Mouse (Mus musculus): ENCODE data around the gene Asna1. TPM values are rescaled to one million over a fixed set of nuclear protein-coding genes. Genes with fewer than 3 reads are reported as not detected.

The Asna1 gene
- 10 to 100 TPM; 63.5 to 72.5 (median 65.4) TPM for total RNA-seq (2022)

DNA sequence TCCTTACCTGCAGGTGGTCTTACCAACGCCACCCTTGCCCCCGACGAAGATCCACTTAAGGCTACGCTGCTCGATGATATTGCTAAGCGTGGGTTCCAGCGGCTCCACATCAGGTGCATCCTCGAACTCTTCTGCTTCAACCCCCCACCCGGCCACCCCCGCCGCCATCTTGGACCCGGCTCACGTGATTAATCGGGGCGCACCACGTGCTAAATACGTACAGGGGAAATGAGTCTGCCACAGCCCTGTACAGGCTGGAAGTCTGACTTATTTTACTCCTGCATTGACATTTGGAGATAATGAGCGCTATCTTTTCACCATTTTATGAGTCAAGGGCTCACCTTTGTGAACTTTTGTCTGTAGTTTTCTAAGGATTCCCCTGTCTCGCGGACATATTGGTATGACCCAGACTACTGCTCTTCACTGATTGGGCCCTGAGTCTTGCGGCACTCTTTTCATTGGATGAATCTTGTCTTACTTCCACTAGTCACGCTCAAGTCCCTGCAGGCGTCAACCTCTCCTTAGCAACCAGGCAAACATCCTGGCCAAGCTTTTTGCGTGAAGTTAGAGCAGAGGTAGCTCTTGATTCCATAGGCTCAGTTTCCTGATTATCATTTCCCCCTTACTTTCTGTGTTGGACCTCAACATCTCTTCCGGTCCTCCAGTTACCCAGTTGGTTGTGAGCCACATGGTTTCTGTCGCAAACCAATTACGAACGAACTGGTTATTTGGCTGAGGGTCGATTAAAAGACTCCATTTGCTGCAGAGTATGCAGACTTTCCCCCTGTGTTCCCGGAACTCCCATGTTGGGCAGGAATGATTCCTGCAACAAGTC lies at the start of gene Asna1:
Gene Asna1, minus strand, starts transcription at position 184 of the 835 bp plus-strand sequence.
- DNase-seq (ENCODE audit: low spot score), result peak; percentile 91

DNA sequence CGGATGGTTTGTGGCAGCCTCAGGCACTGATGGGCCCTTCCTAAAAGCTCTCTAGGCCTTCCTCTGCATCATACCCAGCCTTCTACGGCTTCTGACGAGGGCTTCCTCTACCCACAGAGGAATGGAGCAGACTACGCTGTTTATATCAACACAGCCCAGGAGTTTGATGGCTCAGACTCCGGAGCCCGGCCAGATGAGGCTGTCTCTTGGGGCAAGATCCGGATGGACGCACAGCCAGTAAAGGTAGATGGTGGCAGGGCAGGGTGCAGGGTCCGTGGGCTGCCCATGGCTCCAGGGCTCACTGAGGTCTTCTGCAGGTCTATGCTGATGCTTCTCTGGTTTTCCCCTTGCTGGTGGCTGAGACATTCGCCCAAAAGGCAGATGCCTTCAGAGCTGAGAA lies 49.5 kb upstream of the Asna1 start:
- DNase-seq (ENCODE audit: low spot score), result no peak

DNA sequence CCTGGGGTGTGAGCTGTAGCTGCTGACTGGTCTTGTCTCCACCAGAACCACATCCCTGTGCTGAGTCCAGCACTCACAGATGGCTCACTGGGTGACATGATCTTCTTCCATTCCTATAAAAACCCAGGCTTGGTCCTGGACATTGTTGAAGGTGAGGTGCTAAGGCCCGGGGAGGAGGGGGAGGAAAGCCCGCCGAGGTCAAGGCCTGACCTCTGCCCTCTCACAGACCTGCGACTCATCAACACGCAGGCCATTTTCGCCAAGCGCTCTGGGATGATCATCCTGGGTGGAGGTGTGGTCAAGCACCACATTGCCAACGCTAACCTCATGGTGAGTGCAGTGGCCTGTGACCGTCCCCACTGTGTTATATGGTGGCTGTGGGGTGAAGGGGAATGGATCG lies 49.1 kb upstream of the Asna1 start:
- no peak for DNase-seq (ENCODE audit: low spot score)

DNA sequence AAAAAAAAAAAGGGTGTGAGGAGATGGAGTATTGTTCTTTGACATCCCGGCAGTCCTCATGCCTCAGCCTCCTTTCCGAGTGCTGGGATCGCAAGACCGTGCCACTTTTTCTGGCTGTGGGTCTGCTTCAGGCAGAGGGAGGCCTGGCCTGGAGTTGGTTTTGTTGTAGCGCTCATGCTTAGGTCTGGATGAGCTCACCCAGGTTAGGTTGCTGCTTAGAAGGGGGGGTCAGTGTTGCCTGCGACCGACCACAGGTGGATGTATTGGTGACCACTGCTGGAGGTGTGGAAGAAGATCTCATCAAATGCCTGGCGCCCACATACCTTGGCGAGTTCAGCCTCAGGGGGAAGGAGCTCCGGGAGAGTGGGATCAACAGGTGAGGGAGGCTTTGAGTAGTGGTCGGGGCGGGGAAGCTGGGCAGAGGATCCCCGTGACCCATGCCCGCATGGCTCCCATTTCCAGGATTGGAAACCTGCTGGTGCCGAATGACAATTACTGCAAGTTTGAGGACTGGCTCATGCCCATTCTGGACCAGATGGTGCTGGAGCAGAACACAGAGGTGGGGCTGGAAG lies 48.0 kb upstream of the Asna1 start:
- no peak for DNase-seq (ENCODE audit: low spot score)

DNA sequence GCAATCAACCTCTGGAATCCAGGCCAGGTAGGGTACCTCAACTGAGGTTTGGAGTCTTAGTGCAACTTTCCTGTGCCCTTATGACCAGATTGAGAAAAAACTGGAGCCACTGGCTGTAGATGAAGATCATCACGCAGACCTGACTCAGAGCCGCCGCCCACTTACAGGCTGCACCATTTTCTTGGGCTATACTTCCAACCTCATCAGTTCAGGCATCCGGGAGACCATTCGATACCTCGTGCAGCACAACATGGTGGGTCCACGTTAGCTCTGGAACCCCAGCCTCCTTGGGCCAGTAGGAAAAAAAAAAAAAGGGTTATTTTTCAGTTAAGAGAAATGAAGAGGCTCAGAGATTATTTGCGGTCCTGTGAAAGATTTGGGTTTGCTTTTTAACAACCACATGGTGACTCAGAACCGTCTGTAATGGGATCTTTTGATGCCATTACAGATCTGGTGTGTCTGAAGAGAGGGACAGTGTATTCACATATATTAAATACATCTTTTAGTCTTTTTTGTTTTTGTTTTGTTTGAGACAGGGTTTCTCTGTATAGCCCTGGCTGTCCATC lies 47.4 kb upstream of the Asna1 start:
- DNase-seq (ENCODE audit: low spot score), result no peak

DNA sequence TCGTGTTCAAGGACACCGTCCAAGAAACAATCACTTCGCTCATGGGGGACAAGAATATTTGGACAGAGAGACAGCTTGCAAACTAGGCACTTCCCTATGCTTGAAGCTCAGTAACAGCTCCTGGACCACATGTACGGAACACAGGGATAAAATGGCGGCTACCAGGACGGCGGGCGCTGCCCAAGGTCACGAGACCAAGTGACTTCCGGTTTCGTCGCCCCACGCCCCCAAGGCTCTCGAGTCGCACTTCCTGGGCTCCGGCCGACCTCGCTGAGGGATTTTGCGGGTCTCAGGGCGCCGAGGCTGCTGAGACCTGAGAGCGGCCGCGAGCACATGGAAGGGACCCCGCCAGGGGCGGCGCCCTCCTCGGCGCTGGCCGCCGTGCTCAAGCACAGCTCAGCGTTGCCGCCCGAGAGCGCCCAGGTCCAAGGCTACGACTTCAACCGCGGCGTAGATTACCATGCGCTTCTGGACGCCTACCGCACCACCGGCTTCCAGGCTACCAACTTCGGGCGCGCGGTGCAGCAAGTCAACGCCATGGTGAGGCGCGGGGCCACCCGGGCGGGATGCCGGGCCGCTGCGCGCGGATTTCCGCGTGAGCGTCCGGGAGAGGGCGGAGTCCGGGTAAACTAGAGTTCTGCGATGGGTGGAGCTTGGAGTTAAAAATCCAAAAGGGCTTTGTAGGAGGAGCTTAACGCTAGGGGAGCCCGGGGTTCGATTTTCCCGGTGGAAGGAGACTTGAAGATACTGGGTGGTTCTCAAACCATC lies 46.6 kb upstream of the Asna1 start, which contains the start of gene Dhps:
Gene Dhps, plus strand, starts transcription at position 244 of the 768 bp plus-strand sequence.
- peak; percentile 92 for DNase-seq (ENCODE audit: low spot score)

DNA sequence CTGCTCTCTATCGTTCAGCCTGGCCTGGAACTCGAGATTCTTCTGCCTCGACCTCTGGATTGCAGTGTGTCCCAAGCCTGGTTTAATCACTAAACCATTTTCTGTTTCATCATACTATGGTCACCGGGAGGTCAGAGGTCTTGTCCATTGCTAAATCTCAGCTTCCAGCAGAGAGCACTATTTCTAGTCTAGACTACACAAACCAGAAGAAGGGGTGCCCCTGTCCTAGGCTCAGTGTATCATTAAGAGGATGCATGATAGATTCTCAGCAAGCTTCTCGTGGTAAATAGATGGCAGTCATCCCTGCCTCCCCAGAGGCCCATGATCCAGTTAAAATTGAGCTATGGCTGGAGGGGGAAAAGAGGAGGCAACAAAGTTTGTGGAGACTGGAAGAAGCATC lies 46.0 kb upstream of the Asna1 start:
- DNase-seq (ENCODE audit: low spot score), result no peak

DNA sequence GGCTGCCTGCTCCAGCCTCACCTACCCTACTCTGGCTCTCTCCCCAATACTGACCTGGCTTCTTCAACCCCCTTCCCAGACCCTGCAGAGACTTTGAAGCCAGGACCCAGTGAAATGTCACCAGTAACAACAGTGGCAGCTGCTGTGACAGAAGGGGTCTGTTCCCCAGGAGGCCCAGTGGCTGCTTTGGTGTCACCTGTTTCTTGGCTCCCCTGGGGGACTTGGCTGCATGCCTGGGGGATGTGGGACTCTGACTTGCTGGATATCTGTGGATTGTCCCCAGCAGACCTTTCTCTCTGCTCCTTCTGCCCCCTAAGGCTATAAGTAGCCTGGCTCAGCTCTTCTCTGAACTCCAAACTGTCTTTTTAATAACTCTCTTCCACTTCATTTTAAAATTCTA lies 42.9 kb upstream of the Asna1 start, which contains the start of gene Gm5741:
Gene Gm5741, minus strand, starts transcription at position 1 of the 400 bp plus-strand sequence.
- no peak for DNase-seq (ENCODE audit: low spot score)

DNA sequence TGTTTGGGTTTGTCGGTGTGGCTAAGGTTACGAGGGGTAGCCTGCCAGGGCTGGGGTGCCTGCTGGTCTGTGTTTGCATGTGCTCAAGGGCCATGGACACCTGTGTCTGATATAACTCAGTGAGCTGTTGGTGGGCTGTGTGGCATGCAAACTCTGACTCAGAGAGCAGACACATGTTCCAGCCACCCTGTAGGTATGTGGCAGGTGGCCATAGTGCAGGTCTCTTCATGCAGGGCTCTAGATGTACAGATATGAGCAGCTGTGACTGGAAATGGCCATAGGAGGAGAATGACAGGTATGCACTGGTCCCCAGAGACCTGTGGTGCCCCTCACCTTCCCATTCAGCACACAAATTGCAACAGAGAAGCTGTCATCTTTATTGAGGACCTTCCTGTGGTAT lies 42.1 kb upstream of the Asna1 start:
- no peak for DNase-seq (ENCODE audit: low spot score)

DNA sequence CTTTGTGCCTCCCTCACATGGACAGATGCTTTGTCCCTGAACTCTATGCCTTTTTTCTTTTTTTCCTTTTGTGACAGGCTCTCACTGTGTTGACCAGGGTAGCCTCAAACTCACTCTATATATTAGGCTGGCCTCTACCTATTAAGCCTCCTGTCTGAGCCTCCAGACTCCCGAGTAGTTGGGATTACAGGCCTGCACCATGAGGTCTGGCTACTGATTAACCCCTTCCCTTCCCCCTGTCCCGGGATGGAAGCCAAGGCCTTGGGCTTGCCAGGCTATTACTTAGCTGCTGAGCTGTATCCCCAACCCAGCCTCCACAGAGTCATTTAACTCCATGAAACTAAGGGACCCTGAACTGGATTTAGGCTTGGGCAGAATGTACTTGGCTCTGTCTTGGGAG lies 40.1 kb upstream of the Asna1 start:
- DNase-seq (ENCODE audit: low spot score), result no peak

DNA sequence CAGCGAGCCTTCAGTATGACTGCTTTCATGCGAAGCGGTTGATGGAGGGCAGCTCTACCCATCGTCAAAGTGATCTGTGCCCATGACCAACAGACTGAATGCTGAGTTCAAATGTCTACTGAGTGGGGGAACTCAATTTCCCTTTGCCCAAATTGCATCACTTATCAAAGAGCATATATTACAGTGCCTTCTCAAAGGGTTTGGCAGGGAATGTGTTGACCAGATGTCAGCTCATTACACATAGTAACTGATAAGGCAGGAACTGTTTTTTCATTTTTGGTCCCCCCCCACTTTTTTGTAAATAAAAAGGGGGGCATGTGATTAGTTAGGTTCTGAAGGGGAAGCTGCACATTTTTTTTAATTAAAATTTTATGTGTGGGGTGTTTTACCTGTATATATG lies 37.5 kb upstream of the Asna1 start:
- no peak for DNase-seq (ENCODE audit: low spot score)

DNA sequence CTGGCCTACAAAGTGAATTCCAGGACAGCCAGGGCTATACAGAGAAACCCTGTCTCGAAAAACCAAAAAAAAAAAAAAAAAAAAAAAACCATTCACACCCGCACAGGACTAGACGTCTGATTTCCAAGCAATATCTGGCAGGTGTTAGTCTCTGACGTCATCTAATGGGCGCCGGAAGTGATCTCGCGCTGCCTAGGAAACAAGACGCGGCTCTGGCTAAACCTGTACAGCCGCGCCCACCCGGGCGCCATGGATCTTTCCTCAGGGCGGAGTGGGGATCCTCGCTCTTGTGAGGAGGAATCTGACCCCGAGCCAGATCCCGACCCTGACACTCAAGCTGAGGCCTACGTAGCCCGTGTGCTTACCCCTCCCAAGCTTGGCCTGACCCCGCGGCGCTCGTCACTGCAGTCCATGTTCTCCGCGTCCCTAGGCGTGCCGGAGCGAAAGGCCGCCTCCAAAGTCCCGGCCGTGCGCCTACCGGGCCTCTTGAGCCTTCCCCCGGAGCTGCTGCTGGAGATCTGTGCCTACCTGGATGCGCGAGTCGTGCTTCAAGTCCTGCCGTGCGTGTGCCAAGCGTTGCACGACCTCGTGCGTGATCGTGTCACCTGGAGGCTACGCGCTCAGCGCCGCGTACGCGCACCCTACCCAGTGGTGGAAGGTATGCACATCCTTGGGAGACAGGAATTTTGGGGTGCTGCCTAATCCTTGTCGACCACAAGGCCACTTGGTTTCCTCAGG lies 35.0 kb upstream of the Asna1 start, which contains the start of gene Fbxw9:
Gene Fbxw9, plus strand, starts transcription at position 177 of the 738 bp plus-strand sequence.
- DNase-seq (ENCODE audit: low spot score), result peak; percentile 91

DNA sequence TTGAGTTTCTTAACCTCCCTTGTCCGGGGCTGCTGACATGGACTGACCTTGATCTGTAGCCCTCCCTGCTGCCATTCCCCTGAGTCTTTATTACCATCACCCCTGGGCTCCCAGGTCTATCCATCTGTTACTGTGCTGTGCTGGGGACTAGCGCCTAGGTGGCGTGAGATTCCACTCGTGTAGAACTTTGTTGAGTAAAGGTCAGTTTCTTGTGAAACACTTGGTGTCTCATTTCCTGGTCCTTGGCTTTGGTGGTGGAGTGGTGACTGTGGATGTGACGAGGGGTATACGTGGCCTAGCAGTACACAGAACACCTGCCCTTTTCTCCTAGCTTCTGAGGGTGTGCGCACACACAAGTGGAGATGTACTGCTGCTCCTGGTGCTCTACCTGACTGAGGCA lies 32.3 kb upstream of the Asna1 start:
- DNase-seq (ENCODE audit: low spot score), result no peak

DNA sequence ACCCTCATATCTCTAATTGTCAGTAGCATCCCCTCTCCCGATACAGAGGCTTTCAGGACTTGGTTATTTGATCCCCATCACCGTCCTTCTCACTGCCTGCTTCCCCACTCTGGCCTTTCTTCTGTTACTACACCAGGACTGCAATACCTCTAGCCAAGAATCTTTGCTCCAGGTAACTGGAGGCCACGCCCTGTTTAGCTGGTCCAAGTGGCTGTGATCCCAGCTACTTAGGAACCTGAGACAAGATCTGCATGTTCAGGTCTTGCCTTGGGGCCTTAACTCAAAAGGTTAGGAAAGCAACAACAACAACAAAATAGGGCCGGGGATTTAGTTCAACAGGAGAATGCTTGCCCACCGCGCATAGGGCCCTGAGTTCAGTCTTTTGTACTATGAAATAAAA lies 18.5 kb upstream of the Asna1 start:
- no peak for DNase-seq (ENCODE audit: low spot score)

DNA sequence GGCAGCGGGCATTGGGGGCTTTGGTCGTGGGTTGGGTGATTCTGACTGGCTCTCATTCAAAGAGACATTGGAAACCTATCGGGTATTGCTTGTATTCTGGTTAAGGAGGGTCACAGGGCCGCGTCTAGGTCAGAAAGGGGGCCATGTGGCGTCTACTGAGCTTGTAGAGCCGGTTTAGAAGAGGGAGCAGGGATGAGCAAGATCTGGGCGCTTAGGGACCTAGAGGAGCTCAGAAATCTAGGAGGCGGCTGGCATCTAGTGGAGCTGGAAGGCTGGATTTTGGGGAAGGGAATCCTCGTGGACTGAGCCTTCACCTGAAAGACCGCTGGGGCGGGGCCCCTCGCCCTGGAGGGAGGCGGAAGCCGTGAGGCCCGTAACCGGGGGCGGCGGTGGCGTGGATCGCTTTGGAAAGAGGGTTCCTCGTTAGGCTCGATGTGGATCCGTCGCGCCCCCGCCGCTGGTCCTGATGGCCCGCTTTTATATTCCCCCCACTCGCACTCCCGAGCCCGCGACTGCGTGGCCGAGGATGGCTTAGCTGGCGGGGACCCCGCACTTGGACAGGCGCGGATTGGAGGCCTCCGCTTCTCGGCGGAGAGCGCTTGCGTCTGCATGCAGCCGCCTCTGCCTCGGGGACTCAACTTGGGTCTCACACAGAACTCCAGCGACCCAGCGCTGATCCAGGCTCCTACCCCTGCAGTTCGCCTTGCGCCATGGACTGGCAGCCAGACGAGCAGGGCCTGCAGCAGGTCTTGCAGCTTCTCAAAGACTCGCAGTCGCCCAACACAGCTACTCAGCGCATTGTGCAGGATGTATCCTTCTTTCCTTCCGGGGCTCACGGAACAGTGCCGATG lies 12.8 kb upstream of the Asna1 start:
- no peak for DNase-seq (ENCODE audit: low spot score)

DNA sequence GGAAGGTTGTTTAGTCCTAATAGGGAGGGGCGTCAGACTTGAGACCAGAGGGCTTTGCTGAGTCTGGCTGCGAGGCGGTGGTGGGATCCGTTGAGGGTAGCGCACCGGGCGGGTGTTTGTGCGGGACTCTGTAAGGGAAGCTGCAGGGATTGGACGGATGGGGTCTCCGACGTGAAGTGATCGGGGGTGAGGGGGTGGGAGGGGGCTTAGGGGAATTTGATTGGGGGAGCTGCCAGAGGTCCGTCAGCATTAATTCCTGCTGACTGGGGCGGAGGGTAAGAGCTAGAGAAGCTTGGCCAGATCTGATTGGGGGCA lies 12.2 kb upstream of the Asna1 start:
- DNase-seq (ENCODE audit: low spot score), result no peak

DNA sequence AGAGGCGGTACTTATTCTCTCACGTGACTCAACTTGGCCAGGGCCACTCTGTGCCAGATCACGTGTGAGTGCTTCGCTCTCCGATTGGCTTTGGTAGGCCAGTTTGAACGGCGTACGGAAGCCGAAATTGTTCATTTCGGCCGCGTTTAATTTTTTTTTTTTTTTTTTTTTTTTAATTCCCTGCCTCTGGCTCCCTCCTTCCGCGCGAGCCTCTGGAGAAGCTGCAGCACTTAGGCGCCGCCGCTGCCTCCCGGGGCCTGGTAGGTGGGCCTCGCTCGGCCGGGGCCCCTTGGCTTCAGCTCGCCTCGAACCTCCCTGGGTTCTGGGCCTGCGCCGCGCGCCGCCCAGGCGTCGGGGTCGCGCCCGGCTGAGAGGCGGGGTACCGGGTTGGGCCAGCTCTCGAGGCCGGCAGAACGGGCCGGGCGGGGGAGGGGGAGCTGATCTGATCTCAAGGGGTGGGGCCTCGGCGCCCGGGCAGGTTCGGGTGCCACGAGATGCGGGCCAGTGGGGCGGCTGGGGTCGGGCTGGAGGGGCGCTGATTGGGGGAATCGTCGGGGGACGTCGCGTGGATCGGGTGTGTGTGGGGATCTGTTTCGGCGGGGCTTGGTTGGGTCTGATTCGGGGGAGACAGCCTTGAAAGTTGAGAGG lies 11.8 kb upstream of the Asna1 start, which contains the start of gene Tnpo2:
Gene Tnpo2, plus strand, starts transcription at position 198 of the 648 bp plus-strand sequence.
- DNase-seq (ENCODE audit: low spot score), result peak; percentile 93

DNA sequence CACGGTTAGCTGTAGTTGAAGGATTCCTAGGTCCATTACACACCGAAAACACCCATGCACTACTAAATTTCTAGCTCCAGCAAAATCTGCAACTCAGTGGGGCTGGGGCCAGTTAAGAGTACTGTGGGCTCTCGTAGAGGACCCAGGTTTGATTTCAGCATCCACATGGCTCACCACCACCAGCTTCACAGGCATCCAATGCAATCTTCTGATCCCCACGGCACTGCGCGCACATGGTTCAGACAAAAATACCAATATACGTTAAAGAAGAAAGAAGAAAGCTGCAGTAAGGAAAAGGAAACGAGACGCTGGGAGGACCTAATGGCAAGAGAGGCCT lies 11.3 kb upstream of the Asna1 start:
- DNase-seq (ENCODE audit: low spot score), result no peak

DNA sequence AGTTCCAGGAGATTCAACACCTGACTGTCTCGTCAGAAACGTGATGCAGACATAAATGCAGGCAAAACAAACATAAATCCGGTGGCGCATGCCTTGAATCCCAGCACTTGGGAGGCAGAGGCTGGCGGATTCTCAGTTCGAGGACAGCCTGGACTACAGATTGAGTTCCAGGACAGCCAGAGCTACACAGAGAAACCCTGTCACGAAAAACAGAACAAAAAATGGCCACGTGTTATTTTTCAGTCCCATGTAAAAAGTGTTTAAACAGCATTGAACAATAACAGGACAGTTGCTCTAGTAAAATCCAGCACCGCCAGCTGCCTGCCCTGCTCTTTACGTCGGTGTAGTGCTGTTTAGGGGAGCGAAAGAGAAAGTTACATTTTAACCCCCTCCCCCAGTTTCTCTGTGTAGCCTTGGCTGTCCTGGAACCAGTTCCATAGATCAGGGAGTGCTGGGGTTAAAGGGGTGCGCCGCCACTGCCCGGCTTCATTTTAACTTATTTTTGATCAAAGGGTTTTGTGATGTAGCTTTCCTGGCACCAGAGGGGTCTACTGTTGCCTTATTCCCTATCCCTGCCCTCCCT lies 10.7 kb upstream of the Asna1 start:
- no peak for DNase-seq (ENCODE audit: low spot score)
